Mouse (Mus musculus): Measurements from ENCODE around the gene Ptms. TPM values are rescaled to one million over a fixed set of nuclear protein-coding genes. Genes with fewer than 3 reads are reported as not detected.
A peak's percentile ranks its signal among the peaks of the same experiment; 100 is the strongest.

Gene Ptms
- polyA plus RNA-seq, 1 experiment: 1,462 TPM

DNA sequence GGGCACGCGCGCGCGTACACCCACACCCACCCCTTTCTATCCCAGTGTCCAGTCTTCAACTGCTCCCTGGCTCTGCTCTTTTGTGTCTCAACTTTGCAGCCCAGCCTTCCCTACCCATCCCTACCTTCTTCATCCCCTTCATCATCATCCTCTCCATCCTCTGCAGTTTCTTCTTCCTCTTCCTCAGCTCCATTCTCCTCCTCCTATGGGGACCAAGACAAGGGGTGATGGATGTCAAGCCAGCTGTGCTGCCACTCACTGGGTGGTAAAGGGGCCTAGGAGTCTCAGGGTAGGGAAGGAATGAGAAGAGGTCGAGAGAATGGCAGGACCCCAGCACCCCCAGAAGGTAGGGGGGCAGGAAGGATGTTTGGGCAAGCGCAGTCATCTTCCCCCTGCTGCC, 5.4 kb downstream of the Ptms start:
- TF ChIP-seq REST (IDR thresholded peaks at IDR 0.05; ENCODE audit: insufficient read depth, insufficient read length) (no peak), E2F4 (IDR thresholded peaks at IDR 0.05; ENCODE audit: insufficient read depth) (no peak), POLR2AphosphoS2 (IDR thresholded peaks at IDR 0.05; ENCODE audit: insufficient read length, low read depth) (peak; percentile 14)
- Histone ChIP-seq H3K27me3 (ENCODE audit: control insufficient read depth, insufficient read depth, insufficient read length) (no peaks in the 10 kb centered on the region), H3K79me2 (ENCODE audit: control insufficient read depth, insufficient read depth) (peaks cover 19% of the 10 kb centered on the region), H3ac (ENCODE audit: control insufficient read depth, insufficient read length) (no peak overlapping the region), H3K36me3 (ENCODE audit: control insufficient read depth, insufficient read depth) (peaks cover 16% of the 10 kb centered on the region), H3K4me2 (ENCODE audit: low read depth) (peak overlapping the region; percentile 77), H3K4me3 (no peak overlapping the region)

DNA sequence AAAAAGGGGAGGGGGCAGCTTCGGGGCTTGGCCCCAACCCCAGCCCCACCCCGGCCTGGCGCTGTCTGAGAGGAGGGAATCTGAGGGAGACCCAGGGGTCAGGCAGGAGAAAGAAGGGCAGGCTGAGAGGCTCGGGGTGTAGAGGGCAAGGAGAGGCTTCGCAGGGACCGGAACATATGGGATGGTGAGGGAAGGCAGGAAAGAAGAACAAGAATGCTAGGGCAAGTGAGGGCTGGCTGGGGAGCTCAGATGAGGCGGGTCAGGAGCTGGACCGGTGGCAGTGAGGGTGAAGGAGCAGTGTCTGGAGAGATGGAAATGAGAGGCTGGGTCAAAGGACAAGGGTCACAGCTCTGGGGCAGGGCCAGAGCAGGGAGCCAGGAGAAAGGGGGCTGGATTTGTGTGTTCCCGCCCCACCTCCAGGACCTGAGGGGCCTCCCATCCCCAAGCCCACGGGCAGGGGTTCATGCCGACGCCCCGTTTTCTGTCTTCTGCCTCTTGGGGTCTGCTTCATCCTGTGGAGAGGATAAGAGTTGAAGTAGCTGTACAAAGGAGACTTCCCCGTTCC, 6.1 kb downstream of the Ptms start:
- peaks cover 16% of the 10 kb centered on the region for H3K36me3 ChIP-seq (ENCODE audit: control insufficient read depth, insufficient read depth)
- no peak overlapping the region for H3ac ChIP-seq (ENCODE audit: control insufficient read depth, insufficient read length)
- peaks cover 19% of the 10 kb centered on the region for H3K79me2 ChIP-seq (ENCODE audit: control insufficient read depth, insufficient read depth)
- no peaks in the 10 kb centered on the region for H3K27me3 ChIP-seq (ENCODE audit: control insufficient read depth, insufficient read depth, insufficient read length)
- TF ChIP-seq MAX (IDR thresholded peaks at IDR 0.05; ENCODE audit: low read depth): no peak
- H3K4me3 ChIP-seq: no peak overlapping the region
- H3K4me2 ChIP-seq (ENCODE audit: low read depth): no peak overlapping the region

DNA sequence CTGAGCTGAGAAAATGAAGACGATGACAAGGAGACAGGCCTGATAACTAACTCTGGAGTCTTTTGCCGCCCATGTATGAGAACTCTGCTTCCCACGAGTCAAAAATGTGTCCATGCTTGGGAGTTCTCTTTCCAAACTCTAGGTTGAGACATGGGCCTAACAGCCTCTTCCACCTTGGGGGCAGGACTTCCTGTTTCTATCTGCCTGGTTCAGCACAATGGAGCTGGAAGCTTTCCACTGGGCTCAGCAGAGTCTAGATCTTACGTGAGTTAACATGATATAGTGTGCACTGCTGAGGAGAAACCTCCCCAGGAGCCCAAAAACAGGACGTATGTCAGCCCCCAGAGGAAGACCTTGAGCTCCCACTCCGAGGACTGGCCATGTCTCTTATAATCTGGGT, 6.7 kb downstream of the Ptms start:
- no peak overlapping the region for H3K4me2 ChIP-seq (ENCODE audit: low read depth)
- no peak overlapping the region for H3K4me3 ChIP-seq
- no peak overlapping the region for H3ac ChIP-seq (ENCODE audit: control insufficient read depth, insufficient read length)
- H3K36me3 ChIP-seq (ENCODE audit: control insufficient read depth, insufficient read depth): peaks cover 16% of the 10 kb centered on the region
- TF ChIP-seq E2F4 (IDR thresholded peaks at IDR 0.05; ENCODE audit: insufficient read depth) (no peak), MYOD1 (IDR thresholded peaks at IDR 0.05; ENCODE audit: control insufficient read depth in 1 of 3, insufficient read length in 2 of 3, low read depth in 2 of 3) (no peak), SRF (IDR thresholded peaks at IDR 0.05; ENCODE audit: control insufficient read depth, insufficient read length, low read depth) (no peak), TCF12 (IDR thresholded peaks at IDR 0.05; ENCODE audit: insufficient read depth, poor library complexity, severe bottlenecking) (no peak), MAX (IDR thresholded peaks at IDR 0.05; ENCODE audit: low read depth) (no peak), USF1 (IDR thresholded peaks at IDR 0.05; ENCODE audit: low read depth) (no peak), MYOG (IDR thresholded peaks at IDR 0.05; ENCODE audit: control insufficient read depth in 1 of 3, insufficient read depth in 1 of 3, insufficient read length in 2 of 3, low read depth in 2 of 3) (no peak), TCF3 (IDR thresholded peaks at IDR 0.05; ENCODE audit: insufficient read length, low read depth) (no peak), POLR2A (IDR thresholded peaks at IDR 0.05; ENCODE audit: insufficient read length, low read depth) (no peak), REST (IDR thresholded peaks at IDR 0.05; ENCODE audit: insufficient read depth, insufficient read length) (no peak), CEBPB (IDR thresholded peaks at IDR 0.05; ENCODE audit: insufficient read depth, poor library complexity, severe bottlenecking) (no peak), POLR2AphosphoS2 (IDR thresholded peaks at IDR 0.05; ENCODE audit: insufficient read length, low read depth) (no peak)
- H3K79me2 ChIP-seq (ENCODE audit: control insufficient read depth, insufficient read depth): peaks cover 19% of the 10 kb centered on the region
- no peaks in the 10 kb centered on the region for H3K27me3 ChIP-seq (ENCODE audit: control insufficient read depth, insufficient read depth, insufficient read length)

DNA sequence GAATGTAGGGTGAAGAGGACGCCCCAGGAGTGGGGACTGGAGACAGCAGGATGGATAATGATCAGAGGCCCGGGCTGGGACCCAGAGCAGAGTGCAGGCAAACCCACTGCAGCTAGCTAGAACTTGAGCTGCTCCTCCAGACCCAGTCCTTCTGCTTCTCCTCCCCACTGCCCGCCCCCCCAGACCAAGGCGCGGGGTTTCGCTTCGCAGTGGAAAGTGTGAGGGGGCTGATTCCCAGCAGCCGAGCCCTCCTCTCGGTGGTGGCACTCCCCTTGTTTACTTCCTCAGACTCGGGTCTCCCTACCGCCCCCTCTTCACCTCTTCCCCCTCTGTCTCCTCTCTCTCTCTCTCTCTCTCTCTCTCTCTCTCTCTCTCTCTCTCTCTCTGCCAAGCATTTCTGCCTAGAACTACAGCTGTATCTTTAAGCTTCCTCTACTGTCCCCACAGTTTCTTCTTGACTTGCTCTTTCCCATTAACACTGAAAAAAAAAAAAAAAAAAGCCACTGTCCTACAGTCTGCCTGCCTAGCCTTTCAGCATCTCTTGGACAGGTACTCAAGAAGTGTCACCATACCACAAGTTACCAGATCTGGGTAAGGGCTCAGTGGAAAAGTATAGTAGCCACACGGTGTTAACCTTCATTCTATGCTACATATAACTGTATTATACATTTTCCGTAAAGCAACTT, 8.2 kb downstream of the Ptms start, which contains the start of gene Lag3:
Gene Lag3 (minus strand): TSS at position 173 of the 686 bp plus-strand sequence.
- peak; percentile 57 for TF ChIP-seq POLR2AphosphoS2 (IDR thresholded peaks at IDR 0.05; ENCODE audit: insufficient read length, low read depth)
- TF ChIP-seq MYOG (IDR thresholded peaks at IDR 0.05; ENCODE audit: control insufficient read depth in 1 of 3, insufficient read depth in 1 of 3, insufficient read length in 2 of 3, low read depth in 2 of 3): no peak
- Histone ChIP-seq H3K27me3 (ENCODE audit: control insufficient read depth, insufficient read depth, insufficient read length) (no peaks in the 10 kb centered on the region), H3K79me2 (ENCODE audit: control insufficient read depth, insufficient read depth) (peaks cover 14% of the 10 kb centered on the region), H3K4me2 (ENCODE audit: low read depth) (no peak within 1 kb of the TSS), H3ac (ENCODE audit: control insufficient read depth, insufficient read length) (no peak within 1 kb of the TSS), H3K4me3 (no peak within 1 kb of the TSS), H3K36me3 (ENCODE audit: control insufficient read depth, insufficient read depth) (peaks cover 16% of the 10 kb centered on the region)

DNA sequence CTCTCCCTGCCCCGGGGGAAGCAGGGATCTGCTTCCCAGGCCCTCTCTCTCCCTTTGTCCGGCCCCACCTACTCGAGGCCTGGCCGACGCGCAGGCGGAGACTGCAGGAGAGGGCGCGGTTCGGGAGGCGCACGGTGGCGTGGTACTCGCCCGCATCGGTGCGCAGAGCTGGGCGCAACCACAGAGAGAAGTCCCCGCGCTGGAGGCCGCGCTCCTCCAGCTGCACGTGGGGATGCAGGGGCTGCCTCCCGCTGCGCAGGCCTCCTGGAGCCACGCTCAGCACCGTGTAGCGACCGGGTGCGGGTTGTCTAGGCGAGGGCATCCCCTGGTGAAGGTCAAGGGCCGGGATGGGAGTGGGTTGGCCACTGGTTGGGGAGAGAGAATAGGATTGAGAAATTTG, 9.9 kb downstream of the Ptms start:
- Histone ChIP-seq H3K79me2 (ENCODE audit: control insufficient read depth, insufficient read depth) (no peaks in the 10 kb centered on the region), H3K4me3 (no peak overlapping the region)
- TF ChIP-seq MYOD1 (IDR thresholded peaks at IDR 0.05; ENCODE audit: control insufficient read depth in 1 of 3, insufficient read length in 2 of 3, low read depth in 2 of 3) (no peak), SRF (IDR thresholded peaks at IDR 0.05; ENCODE audit: control insufficient read depth, insufficient read length, low read depth) (no peak), REST (IDR thresholded peaks at IDR 0.05; ENCODE audit: insufficient read depth, insufficient read length) (no peak), TCF12 (IDR thresholded peaks at IDR 0.05; ENCODE audit: insufficient read depth, poor library complexity, severe bottlenecking) (no peak), TCF3 (IDR thresholded peaks at IDR 0.05; ENCODE audit: insufficient read length, low read depth) (no peak), MYOG (IDR thresholded peaks at IDR 0.05; ENCODE audit: control insufficient read depth in 1 of 3, insufficient read depth in 1 of 3, insufficient read length in 2 of 3, low read depth in 2 of 3) (no peak), POLR2A (IDR thresholded peaks at IDR 0.05; ENCODE audit: insufficient read length, low read depth) (no peak)

More for the DNA sequence above, 9.9 kb downstream of the Ptms start:
- Histone ChIP-seq H3K36me3 (ENCODE audit: control insufficient read depth, insufficient read depth) (peaks cover 16% of the 10 kb centered on the region), H3K4me2 (ENCODE audit: low read depth) (no peak overlapping the region), H3ac (ENCODE audit: control insufficient read depth, insufficient read length) (no peak overlapping the region), H3K27me3 (ENCODE audit: control insufficient read depth, insufficient read depth, insufficient read length) (no peaks in the 10 kb centered on the region)
